Mouse (Mus musculus) adrenal gland, postnatal 0 days (tissue): Measurements from ENCODE around the gene Smcp. TPM values are rescaled to one million over a fixed set of nuclear protein-coding genes. Genes with fewer than 3 reads are reported as not detected.

Source experiments
- polyA plus RNA-seq: library from polyadenylated mRNA; unstranded; fragments of >200 nt; fragmentation: Nextera tagmentation; extraction: Ambion mirVana; gene quantifications from 2 replicates; pipeline ENCODE4 v1.2.1, GENCODE M21; 2015

The Smcp gene
- 0.15 and 0.84 TPM in 2 replicates for polyA plus RNA-seq

DNA sequence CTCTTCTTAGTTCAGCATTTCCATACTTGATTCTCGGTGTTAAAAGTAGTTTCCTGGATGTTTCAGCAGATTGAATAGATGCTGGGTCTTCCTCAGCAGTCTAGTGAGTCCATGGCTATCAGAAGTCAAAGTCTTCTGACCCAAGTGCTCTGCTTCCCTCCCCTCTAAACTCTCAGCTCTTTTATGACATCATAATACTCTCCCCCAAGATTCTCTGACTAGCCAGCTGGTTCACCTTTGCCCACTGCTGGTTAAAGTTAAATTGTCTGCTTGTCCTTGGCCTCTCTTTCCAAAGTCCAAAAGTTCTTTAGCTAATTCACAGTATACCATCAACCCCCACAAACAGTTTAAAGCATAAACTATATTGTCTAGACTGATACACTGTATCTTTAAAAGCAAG lies at the start of gene Smcp:
Gene Smcp, minus strand, starts transcription at position 140 of the 400 bp plus-strand sequence.

DNA sequence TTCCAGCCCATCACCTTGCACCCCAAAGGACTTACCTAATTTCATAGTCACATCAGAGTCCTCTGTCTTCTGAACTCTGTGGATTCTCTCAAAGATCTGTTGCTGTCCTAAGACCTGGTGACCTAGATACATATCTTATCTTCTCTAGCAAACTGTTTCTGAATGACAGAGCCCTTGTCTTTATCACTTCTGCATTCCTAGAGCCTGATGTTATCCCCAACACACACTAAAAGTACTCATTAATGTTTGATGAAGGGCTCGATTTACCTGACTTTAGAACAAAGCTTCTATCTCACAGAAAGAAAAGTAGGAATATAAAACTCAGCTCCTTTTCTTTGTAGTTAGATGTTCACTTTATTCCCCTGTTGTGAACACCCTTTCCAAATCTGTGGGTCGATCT lies 32.8 kb upstream of the Smcp start, which contains the start of gene Lce6a:
Gene Lce6a, minus strand, starts transcription at position 101 of the 400 bp plus-strand sequence.

DNA sequence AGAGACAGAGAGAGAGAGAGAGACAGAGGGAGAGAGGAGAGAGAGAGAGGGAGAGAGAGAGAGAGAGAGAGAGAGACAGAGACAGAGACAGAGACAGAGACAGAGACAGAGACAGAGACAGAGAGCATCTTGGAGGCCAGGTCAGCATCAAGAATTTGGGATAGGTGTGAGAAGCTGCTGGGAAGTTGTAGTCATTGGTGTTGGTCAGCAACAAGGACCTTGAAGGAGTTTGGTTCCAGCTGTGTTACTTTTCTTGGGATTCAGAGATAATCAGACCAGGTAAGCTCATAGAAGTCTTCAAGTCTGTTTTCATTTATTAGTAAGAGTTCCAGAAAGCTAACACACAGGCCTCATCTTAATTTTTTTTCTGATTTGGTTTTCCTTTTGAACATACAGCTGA lies 18.6 kb upstream of the Smcp start, which contains the start of gene 2210017I01Rik:
Gene 2210017I01Rik, minus strand, starts transcription at position 101 of the 400 bp plus-strand sequence.

DNA sequence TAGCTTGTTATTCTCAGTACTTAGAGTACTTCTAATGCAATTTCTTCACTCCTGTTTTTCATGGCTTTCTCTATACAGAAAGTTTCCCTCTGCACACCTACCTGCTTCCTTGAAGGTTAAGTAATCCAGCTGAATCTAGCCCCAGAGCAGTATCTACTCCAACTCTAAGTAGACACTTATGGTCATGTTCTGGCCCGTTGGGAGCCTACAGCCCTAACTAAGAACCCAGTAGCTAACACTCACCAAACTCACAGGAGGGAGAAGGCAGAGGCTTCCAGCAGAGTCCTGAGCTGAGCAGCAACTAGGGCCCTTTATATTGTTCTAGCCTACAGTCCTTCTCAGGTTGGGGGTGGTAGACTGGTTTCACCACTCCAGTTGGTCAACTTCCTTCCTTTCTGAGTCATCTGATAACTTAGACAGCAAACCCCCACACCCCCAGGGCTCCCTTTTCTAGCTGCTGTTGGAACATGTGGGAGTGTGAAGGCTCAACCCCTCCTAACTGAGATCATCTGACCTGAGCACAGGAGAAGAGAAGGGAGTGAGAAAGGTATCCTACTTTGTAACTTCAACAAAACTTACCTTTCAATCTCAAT lies 15.3 kb downstream of the Smcp start, which contains the start of gene Ivl:
Gene Ivl, minus strand, starts transcription at position 287 of the 593 bp plus-strand sequence.

DNA sequence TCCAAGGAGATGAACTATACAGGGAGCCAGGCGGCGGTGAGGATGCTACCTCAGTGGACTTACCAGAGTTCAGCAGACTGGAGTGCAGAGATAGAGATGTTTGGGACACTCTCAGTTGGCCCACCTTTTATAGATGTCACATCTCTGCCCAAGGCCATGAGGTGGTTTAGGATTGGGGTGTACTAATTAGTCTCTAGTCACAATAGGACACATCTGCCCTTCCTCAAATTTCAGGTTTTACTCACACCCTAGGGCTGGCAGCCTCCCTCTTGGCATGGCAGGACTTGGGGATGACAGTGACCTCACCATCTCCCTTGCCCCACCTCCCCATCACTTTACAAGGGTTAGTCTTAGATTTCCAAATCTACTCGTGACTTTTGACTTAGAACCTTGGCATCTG lies 54.4 kb downstream of the Smcp start, which contains the start of gene 2310046K23Rik:
Gene 2310046K23Rik, minus strand, starts transcription at position 101 of the 400 bp plus-strand sequence.

Other genes with a start within 250 kb of the Smcp start
- gene Sprr2d, start 249.9 kb downstream of the Smcp start, polyA plus RNA-seq = not detected in 2 replicates
- gene Sprr2e, start 236.9 kb downstream of the Smcp start, polyA plus RNA-seq = not detected in 2 replicates
- not detected in 2 replicates for gene Sprr2f, start 223.8 kb downstream of the Smcp start, polyA plus RNA-seq
- 0.36 TPM in 1 of 2 replicates, not detected in the other for gene Sprr2h, start 203.3 kb downstream of the Smcp start, polyA plus RNA-seq
- 0.22 TPM in 1 of 2 replicates, not detected in the other for gene Sprr2i, start 181.0 kb downstream of the Smcp start, polyA plus RNA-seq
- gene Sprr2j-ps, start 170.9 kb downstream of the Smcp start, polyA plus RNA-seq = 0.39 TPM in 1 of 2 replicates, not detected in the other
- gene Gm9774, start 159.6 kb downstream of the Smcp start, polyA plus RNA-seq = 6.7 and 8.1 TPM in 2 replicates
- not detected in 2 replicates for gene Sprr2k, start 156.4 kb downstream of the Smcp start, polyA plus RNA-seq
- 0.32 TPM in 1 of 2 replicates, not detected in the other for gene Sprr1b, start 150.2 kb downstream of the Smcp start, polyA plus RNA-seq
- gene Sprr3, start 130.3 kb downstream of the Smcp start, polyA plus RNA-seq = 0.25 and 4.2 TPM in 2 replicates
- gene Sprr1a, start 103.1 kb downstream of the Smcp start, polyA plus RNA-seq = 1.6 and 7.8 TPM in 2 replicates
- not detected in 2 replicates for gene Sprr4, start 88.5 kb downstream of the Smcp start, polyA plus RNA-seq
- gene 2310046K23Rik, start 54.5 kb downstream of the Smcp start, polyA plus RNA-seq = not detected in 2 replicates
- gene Ivl, start 15.3 kb downstream of the Smcp start, polyA plus RNA-seq = 0.38 TPM in 1 of 2 replicates, not detected in the other
- gene 2210017I01Rik, start 18.5 kb upstream of the Smcp start, polyA plus RNA-seq = not detected in 2 replicates
- 3.2 and 3.3 TPM in 2 replicates for gene Lce6a, start 32.7 kb upstream of the Smcp start, polyA plus RNA-seq
- 0.71 TPM in 1 of 2 replicates, not detected in the other for gene Lce1a1, start 59.3 kb upstream of the Smcp start, polyA plus RNA-seq
- 0.35 TPM in 1 of 2 replicates, not detected in the other for gene Lce1b, start 67.9 kb upstream of the Smcp start, polyA plus RNA-seq
- 1.1 TPM in 1 of 2 replicates, not detected in the other for gene Lce1a2, start 81.3 kb upstream of the Smcp start, polyA plus RNA-seq
- gene Lce1c, start 90.2 kb upstream of the Smcp start, polyA plus RNA-seq = 2.4 TPM in 1 of 2 replicates, not detected in the other
- gene Lce1d, start 98.2 kb upstream of the Smcp start, polyA plus RNA-seq = 0.91 TPM in 1 of 2 replicates, not detected in the other
- 1.1 TPM in 1 of 2 replicates, not detected in the other for gene Lce1e, start 120.1 kb upstream of the Smcp start, polyA plus RNA-seq
- gene Lce1f, start 131.4 kb upstream of the Smcp start, polyA plus RNA-seq = 1.1 TPM in 1 of 2 replicates, not detected in the other
- not detected in 2 replicates for gene Gm38119, start 150.1 kb upstream of the Smcp start, polyA plus RNA-seq
- not detected in 2 replicates for gene Lce1g, start 163.3 kb upstream of the Smcp start, polyA plus RNA-seq
- 0.93 TPM in 1 of 2 replicates, not detected in the other for gene Lce1h, start 176.1 kb upstream of the Smcp start, polyA plus RNA-seq
- gene Lce1i, start 189.9 kb upstream of the Smcp start, polyA plus RNA-seq = not detected in 2 replicates
- 0.61 TPM in 1 of 2 replicates, not detected in the other for gene Lce1j, start 201.5 kb upstream of the Smcp start, polyA plus RNA-seq
- not detected in 2 replicates for gene Lce1k, start 218.9 kb upstream of the Smcp start, polyA plus RNA-seq
- 0.09 TPM in 1 of 2 replicates, not detected in the other for gene Kprp, start 238.2 kb upstream of the Smcp start, polyA plus RNA-seq